Mouse (Mus musculus) liver, embryonic 18 days (tissue): Measurements from ENCODE around the gene Dusp21. TPM values are rescaled to one million over a fixed set of nuclear protein-coding genes. Genes with fewer than 3 reads are reported as not detected.

Source experiments
- polyA plus RNA-seq: library from polyadenylated mRNA; depleted of rRNA; stranded (reverse); fragments of >200 nt; gene quantifications from 2 replicates; pipeline ENCODE4 v1.2.3, GENCODE M21; 2012; rRNA removed

The Dusp21 gene
- not detected in 2 replicates for polyA plus RNA-seq

DNA sequence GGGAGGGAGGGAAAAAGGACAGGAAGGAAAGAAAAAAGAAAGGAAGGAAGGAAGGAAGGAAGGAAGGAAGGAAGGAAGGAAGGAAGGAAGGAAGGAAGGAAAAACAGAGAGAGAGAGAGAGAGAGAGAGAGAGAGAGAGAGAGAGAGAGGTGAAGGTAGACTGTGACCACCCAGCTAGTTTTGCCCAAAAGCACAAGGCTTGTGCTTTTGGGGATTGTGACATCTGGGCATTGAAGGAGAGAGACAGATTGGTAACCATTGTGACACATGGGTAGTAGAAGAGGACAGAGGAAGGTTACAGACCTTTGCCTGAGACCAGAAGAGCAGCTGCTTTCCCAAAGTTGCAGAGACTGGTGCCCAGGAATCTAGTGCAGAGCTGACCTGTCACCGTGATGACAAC is at the start of gene Dusp21:
TSS of gene Dusp21 (plus strand) at position 301 of the 400 bp plus-strand sequence.

GRCm38 (mm10) chrX:18162192-18162857 is 16.7 kb downstream of the Dusp21 start, which contains the start of gene Kdm6a:
Gene Kdm6a, plus strand, starts transcription at chrX:18162575.

Other genes starting within 250 kb of the Dusp21 start
- gene Kdm6a, start 16.7 kb downstream of the Dusp21 start, polyA plus RNA-seq: 10.2 and 15.2 TPM in 2 replicates